Comparison of ENCODE assay signal across 7 mouse cellular contexts in the genomic region with DNA sequence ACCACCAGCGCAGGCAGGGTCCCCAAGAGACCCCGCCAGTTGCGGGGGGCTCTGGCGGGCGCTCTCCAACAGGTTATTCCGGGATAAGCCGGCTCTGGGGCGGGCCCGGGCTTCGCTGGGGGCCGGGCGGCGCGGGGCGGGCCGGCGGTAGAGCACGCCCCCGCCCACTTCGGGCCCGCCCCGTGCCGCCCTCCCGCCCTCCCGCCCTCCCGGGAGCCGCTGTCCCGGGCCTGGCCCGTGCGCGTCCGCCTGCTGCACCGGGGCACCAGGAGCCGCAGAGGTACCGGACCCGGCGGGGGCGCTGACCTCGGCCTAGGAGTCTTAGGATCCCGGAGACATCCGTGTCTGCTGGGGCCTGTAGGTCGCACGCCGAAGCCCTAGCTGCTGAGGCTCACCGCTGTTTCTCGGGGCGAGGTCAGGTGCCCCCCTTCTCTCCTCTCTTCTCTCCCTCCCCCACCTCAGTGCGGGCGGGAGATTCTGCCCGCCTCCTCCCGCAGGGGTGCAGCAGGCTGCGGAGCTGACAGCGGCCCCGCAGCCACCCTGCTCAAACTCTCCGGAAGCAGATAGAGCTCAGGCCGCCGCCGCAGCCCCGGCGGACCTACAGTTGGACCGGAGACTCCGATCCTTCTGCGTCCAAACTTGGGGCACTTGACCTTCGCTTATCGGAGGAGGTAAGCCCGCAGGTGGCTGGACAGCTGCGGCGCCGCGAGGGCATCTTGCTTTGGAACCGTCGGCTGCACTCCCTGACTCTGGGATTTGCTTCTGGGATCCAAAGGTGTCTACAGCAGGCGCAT. TPM values are rescaled to one million over a fixed set of nuclear protein-coding genes. Genes with fewer than 3 reads are reported as not detected.
DNase-seq lines count a peak whose midpoint lies in the region; ATAC-seq lines count a peak whose summit lies in the region.

TSS of gene Stim1 (plus strand) at position 206 of the 794 bp plus-strand sequence.

- intact Hi-C loops in left cerebral cortex, postnatal 36 days (cut with DNase I), result loop anchor here (2.0 to 10.0 kb wide), 2 partner anchors 87 to 149 kb away; no protein-coding TSS in a partner anchor

- peaks cover 19% of the 10 kb centered on the region for H3K27me3 ChIP-seq in hindbrain, embryonic 10.5 days (ENCODE audit: insufficient read depth, poor library complexity, severe bottlenecking)
- peaks cover 23% of the 10 kb centered on the region for H3K27me3 ChIP-seq in midbrain, embryonic 12.5 days

- peak within 1 kb of the TSS; percentile 98 for H3K4me2 ChIP-seq in midbrain, embryonic 12.5 days (replicated peaks)

- H3K4me1 ChIP-seq in hindbrain, embryonic 10.5 days (replicated peaks), result peaks cover 18% of the 10 kb centered on the region
- peaks cover 10% of the 10 kb centered on the region for H3K4me1 ChIP-seq in midbrain, embryonic 12.5 days

- H3K9me3 ChIP-seq in hindbrain, embryonic 10.5 days, result no peaks in the 10 kb centered on the region
- no peaks in the 10 kb centered on the region for H3K9me3 ChIP-seq in midbrain, embryonic 12.5 days

- peak within 1 kb of the TSS; percentile 72 for H3K9ac ChIP-seq in midbrain, embryonic 12.5 days (replicated peaks)

- peak within 1 kb of the TSS; percentile 90 for H3K4me3 ChIP-seq in hindbrain, embryonic 10.5 days
- H3K4me3 ChIP-seq in midbrain, embryonic 12.5 days, result peak within 1 kb of the TSS; percentile 86

- peak; percentile 87 for ATAC-seq in midbrain, embryonic 12.5 days (ENCODE audit: low FRiP score, low read depth)

- peak; percentile 79 for DNase-seq in T-cell, adult 2 months (ENCODE audit: low spot score)
- DNase-seq in cerebellum, adult 18-20 months, result peak; percentile 68 to 83
- peak in 1 of 2 experiments; percentile 43 for DNase-seq in frontal cortex, adult 2 months (ENCODE audit: extremely low spot score in 1 of 2, low spot score in 1 of 2)
- DNase-seq in hindbrain, embryonic 10.5 days (ENCODE audit: low spot score), result peak; percentile 68
- peak; percentile 57 to 64 for DNase-seq in left cerebral cortex, postnatal 36 days (ENCODE audit: low spot score in 2 of 2)
- peak; percentile 65 for DNase-seq in skeletal muscle tissue, adult 2 months (ENCODE audit: low read depth, low spot score)

- under 1% methylated on average over 69 of the region's 73 CpGs for WGBS in hindbrain, embryonic 10.5 days
- WGBS in midbrain, embryonic 12.5 days, result under 1% methylated on average over 55 of the region's 73 CpGs

- peak within 1 kb of the TSS; percentile 85 for H3K27ac ChIP-seq in hindbrain, embryonic 10.5 days
- peak within 1 kb of the TSS; percentile 47; the same call in 1 of the 2 replicates for H3K27ac ChIP-seq in midbrain, embryonic 12.5 days (replicated peaks)

- H3K36me3 ChIP-seq in hindbrain, embryonic 10.5 days, result no peaks in the 10 kb centered on the region
- no peaks in the 10 kb centered on the region for H3K36me3 ChIP-seq in midbrain, embryonic 12.5 days

RNA-seq across cellular contexts. Expression of gene Stim1, which starts in this region (rescaled TPM):
- 78.3 and 82.5 TPM in 2 replicates for polyA plus RNA-seq in frontal cortex, adult 2 months (2012; rRNA removed)
- 8.9 and 13.5 TPM in 2 replicates for polyA plus RNA-seq in hindbrain, embryonic 10.5 days (2016; fragmentation: Nextera tagmentation; extraction: Ambion mirVana)
- total RNA-seq in left cerebral cortex, postnatal 36 days (2021), result 10 to 100 TPM; 88.5 to 92.8 TPM
- polyA plus RNA-seq in midbrain, embryonic 12.5 days (2016; fragmentation: Nextera tagmentation; extraction: Ambion mirVana), result 14.7 and 16.2 TPM in 2 replicates
